Mouse (Mus musculus) layer of hippocampus, adult 11-12 months (tissue): ENCODE measurements at regions not wholly inside any gene's neighbourhood (a gene's known extent, or its start where the extent isn't known, plus 50 kb on each side); places are given as distances from the start of the nearest gene placed in this dataset.
"Not testable (repeated sequence)": the region's sequence is repeated elsewhere in the genome, so short reads cannot be mapped to it uniquely, and the experiment has no call there.

Experiments used
- DNase-seq: peaks from one replicate; pipeline ENCODE4 v3.0.0; 2022; ENCODE audit warnings: low spot score

GRCm38 (mm10) chr6:20555320-20555883 lies 659.9 kb upstream of the Kcnd2 start:
- no peak for DNase-seq

GRCm38 (mm10) chr6:20572621-20573020 lies 642.7 kb upstream of the Kcnd2 start:
- no peak for DNase-seq

DNA sequence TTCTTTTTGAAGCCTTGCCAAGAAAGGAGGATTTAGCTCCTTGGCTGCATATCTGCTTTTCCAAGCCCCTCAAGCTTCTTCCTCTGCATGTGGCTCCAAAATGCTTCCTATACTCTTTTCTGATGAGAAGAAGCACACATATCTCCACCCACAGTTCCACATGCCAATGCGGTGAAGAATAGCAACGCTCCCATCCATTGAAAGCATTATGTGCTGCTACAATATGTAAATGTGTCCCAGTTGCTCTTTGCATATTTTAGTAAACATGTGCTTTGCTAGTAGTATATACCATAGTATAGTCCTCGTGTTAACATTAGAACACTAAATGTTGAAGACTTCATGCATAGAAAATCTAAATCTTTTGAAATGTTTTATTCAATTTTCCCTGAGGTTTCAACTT lies 640.6 kb upstream of the Kcnd2 start:
- DNase-seq = no peak

GRCm38 (mm10) chr6:20598783-20599182 lies 616.5 kb upstream of the Kcnd2 start:
- no peak for DNase-seq

DNA sequence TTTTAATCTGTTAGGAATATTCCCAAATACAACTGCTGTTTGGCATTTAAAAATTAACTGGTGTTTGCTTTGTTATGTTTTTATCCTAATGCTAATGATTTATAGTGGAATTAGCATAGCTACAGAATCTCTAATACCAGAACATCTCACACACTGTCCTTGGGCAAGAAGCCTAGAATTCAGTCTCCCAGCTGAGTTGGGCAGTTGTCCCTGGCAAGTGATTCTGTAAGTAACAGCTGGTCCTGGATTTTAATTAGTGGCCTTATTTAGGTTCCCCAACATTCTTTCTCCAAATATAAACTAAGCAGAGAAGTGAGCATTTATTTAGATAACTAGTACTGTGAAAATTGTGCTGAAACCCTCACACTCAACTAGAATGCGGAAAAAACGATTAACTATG lies 611.1 kb upstream of the Kcnd2 start:
- peak; percentile 58 for DNase-seq

DNA sequence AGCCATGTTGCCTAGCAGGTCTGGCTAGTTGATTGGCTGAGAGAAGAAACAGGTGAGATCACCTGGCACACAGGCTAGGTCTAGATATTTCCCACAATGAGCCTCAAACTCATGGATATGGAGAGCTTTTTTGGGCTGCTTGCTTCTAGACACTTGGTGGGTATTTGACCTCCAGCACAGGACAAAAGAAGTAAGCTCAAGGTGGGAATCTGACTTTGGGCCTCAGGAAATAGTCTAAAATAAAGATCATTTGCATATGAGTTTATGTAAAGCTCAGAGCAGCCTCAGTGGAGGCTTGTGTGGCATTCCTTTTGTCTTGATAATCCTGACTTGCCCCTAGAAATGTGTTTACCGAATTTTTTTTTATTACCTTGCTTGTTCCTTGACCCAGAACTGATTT lies 594.8 kb upstream of the Kcnd2 start:
- DNase-seq = no peak

DNA sequence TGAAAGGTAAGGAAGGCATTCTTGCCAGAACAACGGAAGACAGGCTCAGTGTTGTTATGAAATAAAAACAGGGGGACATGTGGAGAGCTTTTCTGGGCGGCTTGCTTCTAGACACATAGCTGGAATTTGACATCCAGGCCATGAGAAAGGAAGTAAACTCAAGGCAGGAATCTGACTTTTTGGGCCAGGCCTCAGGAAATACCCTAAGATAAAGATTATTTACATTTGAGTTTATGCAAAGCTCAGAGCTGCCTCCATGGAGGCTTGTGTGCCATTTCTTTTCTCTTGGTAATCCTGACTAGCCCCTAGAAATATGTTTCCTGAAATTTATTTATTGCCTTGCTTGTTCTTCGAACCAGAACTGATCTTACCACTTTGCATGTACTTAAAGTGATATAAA lies 588.9 kb upstream of the Kcnd2 start:
- DNase-seq = no peak

GRCm38 (mm10) chr6:20627071-20627470 lies 588.2 kb upstream of the Kcnd2 start:
- DNase-seq = no peak

DNA sequence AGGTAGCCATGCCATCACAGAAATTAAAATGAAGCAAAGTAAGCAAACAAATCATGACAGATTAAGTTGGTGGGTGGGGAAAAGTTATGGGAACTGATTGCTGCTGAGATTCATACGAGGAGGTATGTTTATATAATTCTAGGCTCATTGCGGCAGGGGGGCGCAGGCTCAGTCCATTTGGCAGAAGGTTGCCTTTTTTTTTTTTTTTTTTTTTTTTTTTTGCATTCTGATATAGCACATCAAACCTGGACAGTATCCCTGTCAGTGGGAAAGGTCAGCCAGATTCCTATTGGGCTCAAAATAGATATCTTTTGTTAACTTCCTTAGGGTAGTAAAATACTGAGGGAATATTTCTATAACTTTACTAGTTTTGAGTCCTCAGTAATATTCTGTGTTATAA lies 575.0 kb upstream of the Kcnd2 start:
- no peak for DNase-seq

DNA sequence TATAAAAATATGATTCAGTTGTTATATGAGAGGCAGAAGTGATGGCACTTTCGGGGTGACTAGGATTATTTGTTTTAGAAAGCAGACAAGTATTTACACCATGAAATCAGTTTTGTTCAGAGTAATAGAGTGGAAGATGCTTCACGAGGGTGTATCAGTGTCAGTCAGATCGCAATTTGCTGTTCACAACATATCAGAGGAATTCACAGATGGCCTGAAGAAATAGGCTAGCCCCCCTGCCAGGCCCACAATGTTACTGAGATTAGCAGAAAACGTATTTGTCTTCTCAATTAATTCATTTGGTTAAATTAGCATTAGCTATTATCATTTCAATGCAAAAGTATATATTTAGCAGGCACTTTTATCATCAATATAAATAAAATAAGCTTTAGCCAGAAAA lies 573.9 kb upstream of the Kcnd2 start:
- DNase-seq = no peak

- DNase-seq = no peak
Measured at GRCm38 (mm10) chr6:20641851-20642250, 573.5 kb upstream of the Kcnd2 start.

DNA sequence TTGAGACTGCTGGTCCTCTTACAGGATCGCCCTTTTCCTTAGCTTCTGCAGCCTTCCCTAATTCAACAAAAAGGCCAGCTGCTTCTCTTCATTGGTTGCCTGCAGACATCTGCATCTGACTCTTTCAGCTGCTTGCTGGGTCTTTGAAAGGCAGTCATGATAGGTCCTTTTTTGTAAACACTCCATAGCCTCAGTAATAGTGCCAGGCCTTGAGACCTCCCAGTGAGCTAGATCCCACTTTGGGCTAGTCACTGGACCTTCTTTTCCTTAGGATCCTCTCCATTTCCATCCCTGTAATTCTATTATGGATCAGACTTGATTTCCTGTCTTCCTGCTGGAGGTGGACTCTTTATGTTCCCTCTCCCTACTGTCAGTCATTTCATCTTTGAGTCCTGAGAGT lies 558.3 kb upstream of the Kcnd2 start:
- DNase-seq = no peak

DNA sequence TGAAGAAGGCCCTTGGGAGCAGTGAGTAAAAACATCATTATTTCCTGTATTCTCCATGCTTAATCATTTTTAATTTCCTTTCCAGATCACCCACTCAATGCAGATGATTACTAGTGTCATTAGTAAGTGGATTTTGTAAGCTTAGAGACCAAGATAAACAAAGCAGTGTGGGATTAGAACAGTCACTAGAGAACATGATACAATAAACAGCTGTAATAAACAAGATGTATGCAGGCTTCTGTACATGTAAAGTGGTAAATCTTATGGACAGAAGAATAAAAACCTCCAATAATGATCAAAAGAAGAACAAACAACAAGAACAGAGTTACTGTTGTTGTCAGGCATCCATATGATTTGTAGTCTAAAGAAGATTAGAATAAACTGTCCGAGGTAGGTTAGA lies 542.1 kb upstream of the Kcnd2 start:
- DNase-seq = no peak

- not testable (repeated sequence) for DNase-seq
Measured at GRCm38 (mm10) chr6:20686447-20687238, 528.7 kb upstream of the Kcnd2 start.

DNA sequence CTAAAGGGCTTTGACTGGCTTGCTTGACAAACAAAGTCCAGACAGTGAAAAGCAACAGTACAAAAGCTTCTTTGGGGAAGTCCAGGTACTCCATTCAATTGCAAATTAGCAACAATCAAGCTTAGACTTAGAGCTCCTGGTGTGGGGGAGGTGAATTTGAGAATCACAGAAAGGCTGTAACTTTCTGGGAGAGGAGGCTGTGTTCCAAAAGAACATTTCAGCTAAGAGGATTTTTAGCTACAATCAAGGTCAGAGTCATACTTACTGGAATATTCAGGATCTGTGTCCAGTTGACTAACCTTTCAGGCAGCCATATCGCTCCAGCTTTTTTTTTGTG lies 528.1 kb upstream of the Kcnd2 start:
- not testable (repeated sequence) for DNase-seq

DNA sequence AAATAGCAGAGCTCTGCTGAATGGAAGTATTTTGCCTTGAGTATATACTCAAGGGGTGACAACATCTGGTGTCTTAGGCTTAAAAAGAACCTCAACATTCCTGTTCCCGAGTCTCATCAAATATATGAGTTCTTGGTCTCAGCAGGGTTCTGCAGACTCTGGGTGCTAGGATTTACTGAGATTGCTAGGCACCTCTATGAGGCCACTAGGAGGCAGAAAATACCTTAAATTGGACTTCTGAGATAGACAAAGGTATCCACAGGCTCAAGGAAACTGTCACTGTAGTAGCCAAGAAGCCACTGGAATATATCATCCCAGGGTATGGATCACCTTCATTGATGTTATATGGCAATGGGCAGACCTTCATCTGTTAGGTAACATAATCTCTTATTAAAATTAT lies 489.4 kb upstream of the Kcnd2 start:
- no peak for DNase-seq

GRCm38 (mm10) chr6:20739095-20739494 lies 476.2 kb upstream of the Kcnd2 start:
- no peak for DNase-seq

- no peak for DNase-seq
Measured at GRCm38 (mm10) chr6:20740406-20740805, 474.9 kb upstream of the Kcnd2 start.

DNA sequence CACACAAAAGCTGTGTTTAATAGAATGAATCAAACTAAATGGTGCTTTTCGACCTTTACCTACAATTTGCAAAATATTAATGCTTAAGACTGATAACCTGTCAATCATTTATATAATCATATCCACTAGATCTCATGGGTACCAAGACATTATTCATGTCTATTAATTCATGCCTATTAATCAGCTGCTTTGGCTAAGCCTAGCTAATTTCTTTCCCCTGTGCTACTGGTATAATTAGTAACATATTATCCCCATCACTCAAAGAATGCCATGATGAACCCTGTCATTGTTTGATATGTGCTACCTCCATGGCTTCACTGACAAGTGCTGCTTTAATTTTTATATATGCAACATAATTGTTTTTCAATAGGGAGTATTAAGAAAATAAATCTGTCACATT lies 474.1 kb upstream of the Kcnd2 start:
- no peak for DNase-seq

DNA sequence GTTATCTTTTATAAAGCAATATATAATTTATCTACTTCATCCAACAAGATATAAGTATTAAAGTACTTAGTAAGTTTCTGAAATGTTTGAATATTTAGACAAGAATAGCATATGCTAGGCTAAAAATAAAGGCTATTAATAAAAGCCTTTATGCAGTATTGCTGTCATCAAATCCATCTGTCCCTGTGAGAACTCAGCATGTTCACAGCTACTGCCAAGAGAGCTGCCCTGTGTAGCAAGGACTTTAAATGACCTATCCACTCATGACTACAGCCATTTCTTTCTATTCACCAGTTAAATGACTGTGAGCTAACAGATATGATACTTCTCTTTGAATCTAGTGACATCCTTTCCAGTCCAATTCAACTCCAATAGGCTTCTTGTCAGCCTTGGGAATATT lies 458.1 kb upstream of the Kcnd2 start:
- DNase-seq = no peak

GRCm38 (mm10) chr6:20761300-20761699 lies 454.0 kb upstream of the Kcnd2 start:
- no peak for DNase-seq

GRCm38 (mm10) chr6:20775872-20776271 lies 439.4 kb upstream of the Kcnd2 start:
- no peak for DNase-seq
